Mouse (Mus musculus): ENCODE data around the gene Kidins220. TPM values are rescaled to one million over a fixed set of nuclear protein-coding genes. Genes with fewer than 3 reads are reported as not detected.
A peak's percentile ranks its signal among the peaks of the same experiment; 100 is the strongest.

Gene Kidins220
- polyA plus RNA-seq, 1 experiment from 2014 or later = 180 TPM

DNA sequence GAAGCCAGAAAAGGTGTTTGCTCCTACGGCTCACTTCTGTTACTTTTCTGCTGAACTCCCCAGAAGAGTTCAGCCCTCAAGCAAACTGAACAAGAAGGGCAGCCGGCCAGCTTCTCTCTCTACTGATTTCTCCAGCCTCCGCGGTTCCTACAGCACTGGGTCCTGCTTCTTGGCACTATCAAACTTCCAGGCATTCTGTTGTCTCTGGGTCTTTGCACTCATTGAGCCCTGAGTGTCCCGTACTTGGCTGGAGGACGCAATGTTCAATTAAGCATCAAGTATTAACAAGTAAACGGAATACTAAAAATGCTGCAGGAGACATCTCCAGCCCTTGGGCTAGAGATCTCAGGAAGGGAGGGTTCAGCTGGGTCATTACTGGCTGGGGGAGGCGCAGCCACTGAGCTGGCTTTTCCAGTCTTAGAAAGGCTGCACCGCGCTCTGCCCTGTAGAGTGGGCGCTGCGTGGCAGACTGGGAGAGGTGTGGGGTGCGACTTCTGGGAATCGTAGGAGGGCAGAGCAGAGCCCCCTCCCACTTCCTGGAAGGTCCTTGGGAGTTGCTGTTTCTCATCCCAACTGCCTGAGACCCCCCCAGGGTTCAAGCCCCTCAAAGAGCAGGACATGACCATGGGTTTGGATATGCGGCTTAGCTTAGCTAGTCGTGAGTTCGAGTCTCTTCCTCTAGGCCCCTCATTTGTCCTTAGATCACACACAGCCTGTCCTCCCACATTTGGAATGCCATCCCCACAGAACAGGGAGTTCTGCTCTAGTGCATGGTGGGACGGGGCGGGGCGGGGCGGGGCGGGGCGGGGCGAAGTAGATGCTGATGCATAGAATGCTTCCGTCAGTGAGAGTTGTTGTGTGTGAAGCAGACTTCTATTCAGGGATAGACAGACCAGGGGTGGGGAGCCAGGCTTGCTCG lies 108.8 kb downstream of the Kidins220 start:
- Histone ChIP-seq H3K4me3 (no peak overlapping the region), H3K27ac (no peak overlapping the region), H3K27me3 (replicated peaks) (no peaks in the 10 kb centered on the region; the same call in 1 of the 2 replicates), H3K36me3 (replicated peaks) (no peaks in the 10 kb centered on the region), H3K9ac (no peak overlapping the region), H3K4me1 (no peaks in the 10 kb centered on the region), H3K9me3 (no peaks in the 10 kb centered on the region), H3K4me2 (no peak overlapping the region)
- WGBS = 42% methylated on average over 26 of the region's 26 CpGs
- no peak for ATAC-seq (replicated peaks)

GRCm38 (mm10) chr12:25086966-25087365 lies 112.2 kb downstream of the Kidins220 start:
- no peak overlapping the region for H3K4me2 ChIP-seq
- no peak overlapping the region for H3K27ac ChIP-seq
- H3K36me3 ChIP-seq (replicated peaks) = no peaks in the 10 kb centered on the region
- H3K9me3 ChIP-seq = no peaks in the 10 kb centered on the region
- H3K27me3 ChIP-seq (replicated peaks) = no peaks in the 10 kb centered on the region; the same call in 1 of the 2 replicates
- no peak overlapping the region for H3K9ac ChIP-seq
- 65% methylated on average over 4 of the region's 4 CpGs for WGBS
- no peaks in the 10 kb centered on the region for H3K4me1 ChIP-seq
- ATAC-seq (replicated peaks) = no peak
- H3K4me3 ChIP-seq = no peak overlapping the region

- no peak overlapping the region for H3K4me3 ChIP-seq
- H3K9me3 ChIP-seq = no peaks in the 10 kb centered on the region
- WGBS = 82% methylated on average over 1 of the region's 1 CpGs
- H3K27me3 ChIP-seq (replicated peaks) = no peaks in the 10 kb centered on the region; the same call in 1 of the 2 replicates
- H3K4me1 ChIP-seq = peaks cover 18% of the 10 kb centered on the region
- H3K9ac ChIP-seq = no peak overlapping the region
- no peaks in the 10 kb centered on the region for H3K36me3 ChIP-seq (replicated peaks)
- H3K27ac ChIP-seq = no peak overlapping the region
- no peak for ATAC-seq (replicated peaks)
- H3K4me2 ChIP-seq = no peak overlapping the region
Measured at GRCm38 (mm10) chr12:25089433-25089832, 114.7 kb downstream of the Kidins220 start.

GRCm38 (mm10) chr12:25092027-25092704 lies 117.4 kb downstream of the Kidins220 start:
- Histone ChIP-seq H3K36me3 (replicated peaks) (no peaks in the 10 kb centered on the region), H3K9me3 (no peaks in the 10 kb centered on the region), H3K27ac (no peak overlapping the region), H3K4me3 (peak overlapping the region; percentile 27), H3K4me1 (peaks cover 36% of the 10 kb centered on the region), H3K27me3 (replicated peaks) (no peaks in the 10 kb centered on the region), H3K9ac (0 out of 2 replicates have a peak overlapping the region, but pooled peaks have one; percentile 5), H3K4me2 (peak overlapping the region; percentile 60)
- 8% methylated on average over 25 of the region's 25 CpGs for WGBS
- ATAC-seq (replicated peaks) = peak; percentile 63

GRCm38 (mm10) chr12:25092751-25093211 lies 118.1 kb downstream of the Kidins220 start:
- peak overlapping the region; percentile 60 for H3K4me2 ChIP-seq
- 1% methylated on average over 17 of the region's 17 CpGs for WGBS
- H3K4me1 ChIP-seq = peaks cover 42% of the 10 kb centered on the region
- H3K4me3 ChIP-seq = peak overlapping the region; percentile 27
- H3K9me3 ChIP-seq = no peaks in the 10 kb centered on the region
- no peak overlapping the region for H3K27ac ChIP-seq
- H3K36me3 ChIP-seq (replicated peaks) = no peaks in the 10 kb centered on the region
- H3K27me3 ChIP-seq (replicated peaks) = no peaks in the 10 kb centered on the region
- H3K9ac ChIP-seq = peak overlapping the region; percentile 5; the same call in 1 of the 2 replicates
- ATAC-seq (replicated peaks) = 0 out of 2 replicates have a peak, but pooled peaks have one; percentile 13

DNA sequence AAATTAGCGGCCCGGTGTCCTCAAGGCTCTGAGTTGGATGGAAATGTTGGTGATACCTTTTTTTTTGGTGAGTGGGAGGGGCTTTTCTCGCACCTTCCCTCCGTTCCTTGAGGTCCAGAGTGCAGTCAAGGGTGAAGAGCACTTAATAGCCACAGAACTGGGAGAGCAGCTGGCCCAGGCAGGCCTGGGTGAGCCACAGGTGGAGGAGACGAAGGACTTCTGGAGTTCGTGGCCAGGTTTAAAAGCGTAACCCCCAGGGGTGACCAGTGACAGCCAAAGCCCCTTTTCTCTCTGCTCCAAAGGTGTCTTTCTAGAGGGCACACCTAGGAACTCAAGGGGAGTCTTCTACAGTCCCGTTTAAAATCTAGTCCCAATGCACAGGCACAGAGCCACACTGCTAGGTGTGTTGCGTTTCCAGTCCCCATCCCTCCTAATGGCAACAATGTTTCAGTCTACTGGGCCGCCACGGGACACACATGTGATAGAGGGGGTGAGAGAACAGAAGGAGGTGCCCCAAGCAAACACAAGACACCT lies 118.6 kb downstream of the Kidins220 start:
- WGBS = 12% methylated on average over 11 of the region's 11 CpGs

DNA sequence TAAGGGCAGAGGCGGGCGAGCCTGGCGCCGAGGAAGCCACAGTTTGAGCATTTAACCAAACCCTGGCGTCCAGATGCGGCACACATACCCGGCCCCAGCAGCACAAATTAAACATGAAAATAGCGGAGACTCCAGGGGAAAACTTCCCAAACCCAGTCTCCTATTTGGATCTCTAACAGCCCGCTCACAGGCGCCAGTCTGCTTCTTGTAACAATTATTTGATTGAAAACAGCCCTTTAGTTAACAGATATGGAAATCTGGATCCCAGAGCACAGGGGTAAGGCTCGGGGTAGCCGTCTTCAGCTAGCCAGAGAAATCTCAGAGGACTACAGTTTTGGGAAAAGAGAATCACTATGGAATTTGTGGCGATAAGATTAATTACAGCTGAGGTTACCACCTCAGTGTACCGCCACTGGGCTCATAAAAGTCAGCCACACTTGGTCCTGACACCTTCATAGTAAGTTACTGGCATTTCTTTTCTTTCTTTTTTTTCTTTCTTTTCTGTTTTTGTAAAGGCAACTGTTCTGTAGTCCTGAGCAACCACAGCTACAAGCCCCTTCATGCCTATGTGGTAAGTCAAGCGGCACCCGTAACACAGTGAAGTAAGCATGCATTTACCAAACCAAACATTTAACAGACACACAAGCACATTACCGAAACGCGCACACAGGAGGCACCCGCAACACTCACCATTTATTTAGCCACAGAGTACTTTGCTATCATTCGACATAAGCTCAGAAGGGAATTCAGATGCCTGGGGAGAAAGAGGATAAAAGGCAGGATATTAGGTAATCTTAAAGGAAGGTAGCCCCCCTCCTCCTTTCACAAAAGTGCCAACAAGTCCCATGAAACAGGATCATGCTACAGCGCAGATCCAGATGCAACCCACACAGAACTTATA lies 120.1 kb downstream of the Kidins220 start:
- peak overlapping the region; percentile 71 for H3K4me3 ChIP-seq
- no peaks in the 10 kb centered on the region for H3K9me3 ChIP-seq
- no peaks in the 10 kb centered on the region for H3K36me3 ChIP-seq (replicated peaks)
- H3K27ac ChIP-seq = peak overlapping the region; percentile 93
- no peak for ATAC-seq (replicated peaks)
- WGBS = under 1% methylated on average over 22 of the region's 22 CpGs
- peaks cover 59% of the 10 kb centered on the region for H3K4me1 ChIP-seq
- peak overlapping the region; percentile 96 for H3K4me2 ChIP-seq
- peak overlapping the region; percentile 59 for H3K9ac ChIP-seq
- H3K27me3 ChIP-seq (replicated peaks) = no peaks in the 10 kb centered on the region

More for the DNA sequence above, 118.6 kb downstream of the Kidins220 start:
- H3K27ac ChIP-seq = no peak overlapping the region
- no peaks in the 10 kb centered on the region for H3K27me3 ChIP-seq (replicated peaks)
- H3K9ac ChIP-seq = peak overlapping the region; percentile 5; the same call in 1 of the 2 replicates
- no peaks in the 10 kb centered on the region for H3K9me3 ChIP-seq
- no peak for ATAC-seq (replicated peaks)
- peak overlapping the region; percentile 60 for H3K4me2 ChIP-seq
- no peaks in the 10 kb centered on the region for H3K36me3 ChIP-seq (replicated peaks)
- H3K4me3 ChIP-seq = peak overlapping the region; percentile 27
- peaks cover 47% of the 10 kb centered on the region for H3K4me1 ChIP-seq

GRCm38 (mm10) chr12:25095538-25095937 lies 120.8 kb downstream of the Kidins220 start:
- Histone ChIP-seq H3K36me3 (replicated peaks) (no peaks in the 10 kb centered on the region), H3K27me3 (replicated peaks) (no peaks in the 10 kb centered on the region), H3K4me1 (peaks cover 65% of the 10 kb centered on the region), H3K9ac (peak overlapping the region; percentile 59), H3K9me3 (no peaks in the 10 kb centered on the region), H3K4me3 (peak overlapping the region; percentile 71), H3K4me2 (peak overlapping the region; percentile 96), H3K27ac (peak overlapping the region; percentile 93)
- WGBS = under 1% methylated on average over 19 of the region's 19 CpGs
- peak; percentile 5; the same call in 1 of the 2 replicates for ATAC-seq (replicated peaks)

DNA sequence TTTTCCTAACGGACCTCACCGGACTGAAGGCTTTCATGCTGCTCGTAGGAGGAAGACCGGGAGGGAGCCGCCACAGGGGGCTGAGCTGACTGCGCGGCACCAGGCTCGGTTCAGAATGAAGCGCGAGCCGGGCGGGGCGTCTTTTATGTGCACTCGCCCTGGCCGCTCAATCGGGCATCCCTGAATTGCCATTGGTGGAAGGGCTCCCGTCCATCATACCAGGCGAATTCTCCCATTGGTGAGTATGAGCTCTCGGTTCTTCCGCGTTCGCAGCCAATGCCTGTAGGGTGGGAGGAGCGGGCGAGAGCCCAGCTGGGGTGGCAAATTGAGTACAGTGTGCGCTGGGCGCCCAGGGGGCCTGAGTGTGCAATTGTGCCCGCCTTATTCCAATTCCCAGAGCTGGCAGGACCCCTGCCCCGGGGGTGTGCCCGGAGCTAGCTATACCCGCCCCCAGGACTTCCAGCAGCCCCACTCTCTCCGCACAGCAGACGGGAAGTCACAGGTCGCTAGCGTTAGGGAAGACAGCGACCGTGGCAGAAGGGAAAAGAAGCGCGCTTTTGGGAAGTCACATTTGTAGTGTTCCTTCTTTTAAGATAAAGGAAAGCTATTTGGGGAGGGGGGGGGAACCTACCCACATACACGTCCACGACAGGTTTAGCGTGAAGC lies 121.4 kb downstream of the Kidins220 start:
- Histone ChIP-seq H3K36me3 (replicated peaks) (no peaks in the 10 kb centered on the region), H3K4me2 (peak overlapping the region; percentile 96), H3K27me3 (replicated peaks) (no peaks in the 10 kb centered on the region), H3K27ac (peak overlapping the region; percentile 93), H3K4me1 (peaks cover 71% of the 10 kb centered on the region), H3K4me3 (peak overlapping the region; percentile 71), H3K9me3 (no peaks in the 10 kb centered on the region), H3K9ac (peak overlapping the region; percentile 63)
- under 1% methylated on average over 41 of the region's 41 CpGs for WGBS
- ATAC-seq (replicated peaks) = peak; percentile 91

DNA sequence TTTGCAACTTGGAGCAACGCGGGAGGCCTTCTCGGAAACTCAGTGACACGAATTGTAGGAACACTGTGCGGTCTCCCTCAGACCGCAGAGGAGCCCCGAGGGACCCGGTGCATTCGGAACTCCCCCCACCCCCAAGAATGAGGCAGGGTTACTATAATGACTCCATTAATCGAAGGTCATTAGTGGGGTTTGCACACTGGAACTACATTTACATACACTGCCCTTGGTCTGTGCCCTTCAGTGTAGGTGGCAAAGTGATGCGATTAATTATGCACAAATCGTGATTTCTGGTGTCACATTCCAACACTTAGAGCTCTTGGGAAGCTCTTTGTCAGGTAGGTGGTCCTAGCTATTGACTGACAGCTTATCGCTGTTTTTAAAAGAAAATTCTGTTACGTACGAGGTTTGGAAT lies 121.9 kb downstream of the Kidins220 start:
- no peak for ATAC-seq (replicated peaks)
- H3K9me3 ChIP-seq = no peaks in the 10 kb centered on the region
- 1% methylated on average over 15 of the region's 15 CpGs for WGBS
- H3K4me1 ChIP-seq = peaks cover 75% of the 10 kb centered on the region
- H3K4me2 ChIP-seq = peak overlapping the region; percentile 96
- H3K4me3 ChIP-seq = peak overlapping the region; percentile 71
- H3K36me3 ChIP-seq (replicated peaks) = no peaks in the 10 kb centered on the region
- peak overlapping the region; percentile 93 for H3K27ac ChIP-seq
- no peaks in the 10 kb centered on the region for H3K27me3 ChIP-seq (replicated peaks)
- peak overlapping the region; percentile 63 for H3K9ac ChIP-seq

DNA sequence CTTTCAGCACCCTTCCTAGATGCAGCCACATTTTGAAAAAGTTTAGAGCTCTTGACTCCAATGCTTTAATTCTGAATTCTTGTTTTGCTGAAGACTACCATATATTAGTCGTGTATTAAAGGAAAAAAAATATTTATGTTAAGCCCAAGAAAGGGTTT lies 122.2 kb downstream of the Kidins220 start, which contains the start of gene Id2:
Id2 (minus strand) TSS at position 89 of the 158 bp plus-strand sequence.
- H3K27ac ChIP-seq = peak within 1 kb of the TSS; percentile 93
- H3K4me1 ChIP-seq = peaks cover 75% of the 10 kb centered on the region
- peak within 1 kb of the TSS; percentile 71 for H3K4me3 ChIP-seq
- H3K27me3 ChIP-seq (replicated peaks) = no peaks in the 10 kb centered on the region
- H3K9ac ChIP-seq = peak within 1 kb of the TSS; percentile 63
- no peak for ATAC-seq (replicated peaks)
- no peaks in the 10 kb centered on the region for H3K9me3 ChIP-seq
- H3K4me2 ChIP-seq = peak within 1 kb of the TSS; percentile 96
- WGBS = 0% methylated on average over 1 of the region's 1 CpGs
- no peaks in the 10 kb centered on the region for H3K36me3 ChIP-seq (replicated peaks)

Measured in midbrain, embryonic 15.5 days (tissue).